Mouse (Mus musculus) limb, embryonic 14.5 days (tissue): ENCODE measurements at regions not wholly inside any gene's neighbourhood (a gene's known extent, or its start where the extent isn't known, plus 50 kb on each side); places are given as distances from the start of the nearest gene placed in this dataset.

ENCODE experiments used
- ATAC-seq: fragments of 200-750 bp; cut with Nextera tagmentation; 2 replicates; pipeline ENCODE4 v1.8.0; 2017; ENCODE audit warnings: low read depth, moderate number of reproducible peaks, moderate TSS enrichment; ENCODE audit not compliant: low FRiP score
- DNase-seq: peaks from one replicate; pipeline ENCODE4 v3.0.0-alpha.2; 2015; ENCODE audit warnings: low spot score
- H3K27ac ChIP-seq: fragments of 300-500 bp; sonication (generic); replicated peaks from 2 replicates; pipeline ENCODE4 v1.5.1; 2014; ENCODE audit warnings: low read depth, mild to moderate bottlenecking, low read length, moderate library complexity, mixed read lengths
- H3K27me3 ChIP-seq: fragments of 300-500 bp; sonication (generic); 2 replicates; pipeline ENCODE4 v1.6.1; 2014; ENCODE audit warnings: low read length, mixed read lengths; ENCODE audit not compliant: control insufficient read depth, insufficient read depth
- H3K36me3 ChIP-seq: fragments of 300-500 bp; sonication (generic); 2 replicates; pipeline ENCODE4 v1.6.1; 2014; ENCODE audit warnings: mild to moderate bottlenecking, low read length, moderate library complexity, mixed read lengths; ENCODE audit not compliant: control insufficient read depth, insufficient read depth
- H3K4me1 ChIP-seq: fragments of 300-500 bp; sonication (generic); 2 replicates; pipeline ENCODE4 v1.6.1; 2014; ENCODE audit warnings: antibody characterized with exemption, low read length, mixed read lengths; ENCODE audit not compliant: control insufficient read depth, insufficient read depth
- H3K4me2 ChIP-seq: fragments of 300-500 bp; sonication (generic); replicated peaks from 2 replicates; pipeline ENCODE4 v1.6.1; 2014; ENCODE audit warnings: low read depth, mild to moderate bottlenecking, low read length, moderate library complexity; ENCODE audit not compliant: severe bottlenecking
- H3K4me3 ChIP-seq: fragments of 300-500 bp; sonication (generic); replicated peaks from 2 replicates; pipeline ENCODE4 v1.5.1; 2014; ENCODE audit warnings: low read length
- H3K9ac ChIP-seq: fragments of 300-500 bp; sonication (generic); 2 replicates; pipeline ENCODE4 v1.6.1; 2014; ENCODE audit warnings: mild to moderate bottlenecking, low read depth, low read length, moderate library complexity; ENCODE audit not compliant: severe bottlenecking
- H3K9me3 ChIP-seq: fragments of 300-500 bp; sonication (generic); 2 replicates; pipeline ENCODE4 v1.6.1; 2016; ENCODE audit warnings: low read length; ENCODE audit not compliant: control insufficient read depth
- POLR2A ChIP-seq: fragments of 200-500 bp; IDR thresholded peaks from 2 replicates; pipeline ENCODE4 v1.8.0; 2012; ENCODE audit warnings: inconsistent platforms, mild to moderate bottlenecking, moderate library complexity, borderline replicate concordance; ENCODE audit not compliant: insufficient read depth, insufficient read length; ENCODE audit errors: extremely low read depth
- WGBS: fragments of 180-500 bp; shearing (Covaris S2); extraction: QIAGEN DNeasy Blood & Tissue Kit; methylation state at CpG from one replicate; pipeline ENCODE4 v1.1.7; 2014; 5-methylcytosine and 5-hydroxymethylcytosine counted together

DNA sequence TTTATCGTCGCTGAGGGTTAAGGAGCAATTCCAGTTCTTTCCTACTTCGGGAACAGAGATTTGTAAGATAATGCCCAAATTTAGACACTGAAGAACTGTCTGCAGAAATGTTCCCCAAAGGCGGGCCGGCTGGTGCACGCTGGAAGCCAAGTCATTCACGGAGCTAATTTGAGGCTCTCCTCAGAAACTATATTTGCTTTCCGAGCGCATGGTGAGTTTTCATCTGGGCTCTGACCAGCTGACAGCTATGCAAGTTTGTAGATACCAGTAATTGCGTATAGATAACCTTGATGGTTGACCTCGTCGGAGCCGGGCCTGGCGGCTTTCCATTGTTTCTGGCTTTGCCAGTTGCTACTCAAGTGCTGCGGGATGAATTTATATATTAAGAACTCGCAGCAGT lies 165.5 kb upstream of the Irx3 start:
- Histone ChIP-seq H3K9ac (no peak overlapping the region), H3K36me3 (no peaks in the 10 kb centered on the region), H3K27ac (no peak overlapping the region), H3K4me3 (no peak overlapping the region), H3K4me1 (no peaks in the 10 kb centered on the region), H3K4me2 (no peak overlapping the region), H3K9me3 (no peaks in the 10 kb centered on the region), H3K27me3 (peaks cover 53% of the 10 kb centered on the region)
- no peak for TF ChIP-seq POLR2A
- DNase-seq (no peak), ATAC-seq (no peak)
- 71% methylated on average over 16 of the region's 16 CpGs for WGBS

DNA sequence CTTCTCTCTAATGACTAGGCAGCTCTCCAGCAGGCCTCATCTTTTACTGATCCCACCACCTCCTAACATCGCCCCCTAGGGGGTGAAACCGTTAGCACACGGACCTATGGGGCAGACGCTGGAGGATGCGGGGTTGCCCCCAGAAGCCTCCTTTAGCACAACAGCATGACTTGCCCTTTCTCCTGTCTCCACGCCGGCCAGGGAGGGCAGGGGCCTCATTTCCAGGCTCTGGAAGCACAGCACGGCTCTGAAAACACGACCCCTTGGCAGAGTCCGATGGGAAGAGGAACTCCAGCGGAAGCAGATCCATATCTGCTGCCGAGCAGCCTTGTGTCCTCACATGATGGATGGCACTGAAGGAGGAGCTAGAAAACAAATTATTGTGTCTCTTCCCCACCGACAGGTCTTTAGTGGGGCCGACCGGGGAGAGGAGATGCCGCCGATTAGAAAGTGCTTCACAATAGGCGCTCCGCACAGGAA lies 165.1 kb upstream of the Irx3 start:
- Histone ChIP-seq H3K4me1 (no peaks in the 10 kb centered on the region), H3K4me3 (no peak overlapping the region), H3K9me3 (no peaks in the 10 kb centered on the region), H3K4me2 (no peak overlapping the region; the same call in 1 of the 2 replicates), H3K36me3 (no peaks in the 10 kb centered on the region), H3K9ac (no peak overlapping the region), H3K27ac (no peak overlapping the region), H3K27me3 (peaks cover 55% of the 10 kb centered on the region)
- 52% methylated on average over 19 of the region's 19 CpGs for WGBS
- no peak for ATAC-seq
- TF ChIP-seq POLR2A: no peak
- DNase-seq: no peak

DNA sequence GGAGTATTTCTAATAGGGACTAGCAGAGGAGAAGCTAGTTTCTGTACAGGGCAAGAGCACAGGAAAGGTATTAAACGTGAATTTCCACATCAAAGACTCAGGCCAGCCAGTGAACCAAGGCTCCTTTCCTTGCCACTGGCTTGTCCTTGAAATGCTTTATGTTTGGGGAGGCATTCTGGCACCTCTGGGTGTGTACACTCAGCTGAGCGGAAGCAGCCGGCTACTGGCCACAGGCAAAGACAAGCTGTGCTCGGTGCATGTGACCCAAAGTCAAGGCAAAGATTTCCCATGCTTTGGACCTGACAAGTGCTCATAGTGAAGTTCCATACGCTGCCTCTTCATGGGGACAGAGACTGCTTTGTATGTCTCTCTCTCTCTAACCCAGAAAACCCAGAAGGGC lies 159.8 kb upstream of the Irx3 start:
- Histone ChIP-seq H3K4me2 (no peak overlapping the region), H3K36me3 (no peaks in the 10 kb centered on the region), H3K9me3 (no peaks in the 10 kb centered on the region), H3K9ac (no peak overlapping the region), H3K4me1 (no peaks in the 10 kb centered on the region), H3K27ac (no peak overlapping the region), H3K27me3 (peaks cover 26% of the 10 kb centered on the region), H3K4me3 (no peak overlapping the region)
- 75% methylated on average over 5 of the region's 5 CpGs for WGBS
- TF ChIP-seq POLR2A: no peak
- ATAC-seq (no peak), DNase-seq (no peak)

DNA sequence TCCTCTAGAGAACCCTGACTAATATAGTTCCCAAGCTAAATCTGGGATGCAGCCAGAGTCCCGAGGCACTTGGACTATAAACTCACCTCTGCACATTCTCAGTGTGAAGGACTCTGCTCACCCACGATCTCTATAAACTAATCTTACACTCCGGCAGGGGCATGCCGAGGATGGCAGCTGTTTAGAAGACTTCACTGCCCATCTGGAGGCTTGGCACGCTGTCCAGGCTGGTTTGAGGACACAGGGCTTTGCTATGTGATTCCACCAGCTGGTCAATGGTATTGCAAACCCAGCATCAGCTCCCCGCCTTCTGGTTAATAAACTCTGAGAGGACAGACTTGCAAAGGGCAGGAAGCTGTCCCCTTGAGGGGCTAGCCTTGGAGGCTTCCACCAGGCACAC lies 153.3 kb upstream of the Irx3 start:
- 56% methylated on average over 6 of the region's 6 CpGs for WGBS
- TF ChIP-seq POLR2A: no peak

DNA sequence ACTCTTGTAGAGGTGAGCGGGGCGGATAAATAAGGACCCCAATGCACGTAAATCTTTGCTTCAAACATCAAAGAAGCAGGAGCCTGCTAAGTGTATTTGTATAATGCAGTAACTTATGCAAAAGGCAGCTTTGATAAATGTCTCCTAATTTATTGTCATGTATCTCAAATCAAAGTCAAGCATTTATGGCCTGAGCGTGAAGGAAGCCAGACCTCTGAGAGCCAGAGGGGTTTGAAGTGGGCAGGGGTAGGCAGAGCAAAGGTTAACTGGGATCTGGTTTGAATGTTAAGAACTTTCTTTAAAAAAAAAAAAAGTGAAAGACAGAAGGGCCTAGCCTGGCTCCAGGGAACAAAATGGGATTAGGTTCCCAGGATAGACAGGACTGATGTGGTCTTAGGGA lies 151.1 kb upstream of the Irx3 start:
- 28% methylated on average over 4 of the region's 4 CpGs for WGBS
- H3K9me3 ChIP-seq: no peaks in the 10 kb centered on the region
- no peak overlapping the region for H3K9ac ChIP-seq
- ATAC-seq: no peak
- H3K27ac ChIP-seq: no peak overlapping the region
- peaks cover 14% of the 10 kb centered on the region for H3K4me1 ChIP-seq
- H3K4me2 ChIP-seq: no peak overlapping the region
- DNase-seq: no peak
- peaks cover 31% of the 10 kb centered on the region for H3K27me3 ChIP-seq
- no peak for TF ChIP-seq POLR2A
- no peaks in the 10 kb centered on the region for H3K36me3 ChIP-seq
- no peak overlapping the region for H3K4me3 ChIP-seq

More for the DNA sequence above, 153.3 kb upstream of the Irx3 start:
- ATAC-seq (no peak), DNase-seq (no peak)
- H3K4me3 ChIP-seq: no peak overlapping the region
- no peaks in the 10 kb centered on the region for H3K4me1 ChIP-seq
- H3K27me3 ChIP-seq: peaks cover 23% of the 10 kb centered on the region
- H3K4me2 ChIP-seq: no peak overlapping the region
- H3K27ac ChIP-seq: no peak overlapping the region
- H3K9me3 ChIP-seq: no peaks in the 10 kb centered on the region
- no peaks in the 10 kb centered on the region for H3K36me3 ChIP-seq
- H3K9ac ChIP-seq: no peak overlapping the region

DNA sequence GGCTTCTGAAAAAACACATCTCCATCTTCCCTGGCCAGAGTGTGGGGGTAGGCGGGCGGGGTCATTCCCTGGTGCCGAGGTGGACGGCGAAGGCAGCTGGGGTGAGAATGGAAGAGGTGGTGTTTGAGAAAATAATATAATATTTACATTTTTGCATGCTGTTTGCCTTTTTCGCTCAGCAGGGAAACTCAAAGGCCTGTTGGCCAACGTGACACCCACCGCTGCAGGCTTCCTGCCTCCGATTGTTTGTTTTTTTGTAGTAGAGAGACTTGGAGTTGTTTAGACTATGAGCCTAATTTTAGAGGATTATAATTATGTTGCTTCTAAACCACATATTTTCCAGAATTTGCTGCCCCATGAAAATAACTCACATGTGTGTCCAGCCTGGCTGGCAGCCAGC lies 147.2 kb upstream of the Irx3 start:
- Histone ChIP-seq H3K9me3 (no peaks in the 10 kb centered on the region), H3K27ac (no peak overlapping the region), H3K4me3 (peak overlapping the region; percentile 23), H3K4me2 (peak overlapping the region; percentile 48), H3K9ac (no peak overlapping the region), H3K27me3 (peaks cover 45% of the 10 kb centered on the region; the same call in 1 of the 2 replicates), H3K36me3 (no peaks in the 10 kb centered on the region), H3K4me1 (peaks cover 14% of the 10 kb centered on the region)
- DNase-seq: no peak
- WGBS: 26% methylated on average over 9 of the region's 9 CpGs
- no peak for TF ChIP-seq POLR2A
- ATAC-seq: no peak
